ENCODE assay signal across 23 mouse cellular contexts in the genomic region with DNA sequence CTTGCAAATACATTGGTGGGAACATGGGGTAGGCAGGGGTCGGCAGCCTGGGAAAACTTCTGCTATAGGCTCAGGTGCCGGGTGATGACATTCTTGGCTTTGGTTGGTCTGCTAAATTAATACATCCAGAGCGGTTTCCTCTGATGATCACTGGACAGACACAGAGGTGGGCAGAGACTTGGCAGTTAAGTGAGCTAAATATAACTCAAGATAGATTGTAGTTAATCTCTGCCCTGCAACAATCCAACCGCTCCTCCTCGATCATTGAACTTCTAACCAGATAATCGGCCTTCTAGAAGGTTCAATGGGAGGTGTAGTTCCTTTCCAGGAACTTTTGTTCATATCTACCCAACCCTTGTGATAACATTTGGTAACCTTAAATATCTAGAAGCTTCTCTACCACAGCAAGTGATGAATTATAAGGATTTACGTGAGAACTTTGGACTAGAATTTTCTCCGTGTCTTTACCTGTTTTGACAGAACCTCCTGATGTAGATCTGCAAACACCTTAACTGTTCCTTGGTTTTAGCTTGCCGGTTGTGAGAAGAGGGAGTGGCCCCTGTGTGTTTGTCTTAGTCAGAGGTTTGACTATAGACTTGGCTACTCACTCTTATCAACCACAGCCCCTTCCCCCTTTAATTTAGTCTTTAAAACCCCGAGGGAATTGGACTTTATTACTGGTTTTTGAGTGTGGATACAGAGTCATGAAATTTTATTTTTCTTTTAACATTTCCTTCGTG.
"Had no signal": no experiment of that assay in that cellular context is flagged by ENCODE, and none has a peak within 500 bp of the region (broad histone marks: within the 10 kb centered on the region; RNA-seq: fewer than 3 reads in every experiment).

No protein-coding gene starts in this region.

- H3K4me2 ChIP-seq: hindbrain, embryonic 13.5 days; hindbrain, embryonic 15.5 days; kidney, embryonic 15.5 days; limb, embryonic 12.5 days; liver, embryonic 11.5 days; liver, embryonic 13.5 days; liver, embryonic 15.5 days had no signal

- H3K36me3 ChIP-seq: hindbrain, embryonic 13.5 days; hindbrain, embryonic 15.5 days; liver, embryonic 13.5 days had no signal

- H3K27me3 ChIP-seq: hindbrain, embryonic 13.5 days; hindbrain, embryonic 15.5 days; kidney, embryonic 15.5 days; limb, embryonic 12.5 days; liver, embryonic 13.5 days; liver, embryonic 15.5 days had no signal

- H3K9ac ChIP-seq: forebrain, postnatal 0 days; hindbrain, embryonic 13.5 days; hindbrain, embryonic 15.5 days; kidney, embryonic 15.5 days; limb, embryonic 12.5 days; liver, embryonic 13.5 days; liver, embryonic 15.5 days; liver, postnatal 0 days had no signal

- DNase-seq: forebrain, postnatal 0 days; gastrocnemius, postnatal 14 days; gastrocnemius, postnatal 36 days; heart, postnatal 14 days; heart, postnatal 36 days; kidney, adult 18-20 months; kidney, adult 9 months; kidney, postnatal 14 days; kidney, postnatal 36 days; layer of hippocampus, adult 9-11 months; layer of hippocampus, postnatal 36 days; liver; liver, embryonic 13.5 days; liver, postnatal 0 days had no signal

- H3K9me3 ChIP-seq: hindbrain, embryonic 13.5 days; hindbrain, embryonic 15.5 days; kidney, embryonic 15.5 days; limb, embryonic 10.5 days; limb, embryonic 12.5 days; liver, embryonic 13.5 days; liver, embryonic 15.5 days had no signal

- H3K27ac ChIP-seq: hindbrain, embryonic 13.5 days; hindbrain, embryonic 15.5 days; hindbrain, postnatal 0 days; kidney, embryonic 15.5 days; kidney, postnatal 0 days; limb, embryonic 10.5 days; limb, embryonic 12.5 days; liver, embryonic 13.5 days; liver, embryonic 15.5 days had no signal

- H3K4me3 ChIP-seq: hindbrain, embryonic 13.5 days; hindbrain, embryonic 15.5 days; kidney, embryonic 15.5 days; limb, embryonic 10.5 days; limb, embryonic 12.5 days; liver, embryonic 13.5 days; liver, embryonic 15.5 days had no signal

- H3K4me1 ChIP-seq: hindbrain, embryonic 15.5 days; kidney, embryonic 15.5 days; limb, embryonic 10.5 days; limb, embryonic 12.5 days; liver, embryonic 13.5 days; liver, embryonic 15.5 days had no signal

- ATAC-seq: forebrain, postnatal 0 days; hindbrain, postnatal 0 days; liver, postnatal 0 days had no signal
